Mouse (Mus musculus): ENCODE data around the gene Terb2.

DNA sequence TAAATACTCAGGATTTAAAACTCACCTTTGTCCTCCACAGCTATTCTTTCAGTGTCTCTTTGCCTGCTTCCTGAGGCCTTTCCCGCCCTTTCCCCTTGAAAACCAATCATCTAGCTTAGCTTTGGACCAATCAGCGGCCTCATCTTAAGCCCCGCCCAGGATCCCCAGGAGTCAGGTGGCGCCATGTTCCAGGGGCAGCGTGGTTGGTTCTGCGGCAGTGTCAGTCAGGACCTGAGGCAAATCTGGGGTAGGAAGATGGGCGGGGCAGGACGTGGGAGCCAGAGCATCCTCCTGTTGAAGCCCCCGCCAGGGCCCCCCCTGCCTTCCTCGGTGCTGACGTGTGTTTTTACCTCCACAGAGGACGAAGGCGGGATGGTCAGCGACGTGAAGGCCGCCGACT lies at the start of gene Terb2, which contains the start of gene Patl2:
- TF ChIP-seq CTCF (IDR thresholded peaks at IDR 0.05; ENCODE audit: low read depth) (no peak), EP300 (optimal IDR thresholded peaks at IDR 0.05) (no peak)
